Mouse (Mus musculus) lung, embryonic 14.5 days (tissue): Measurements from ENCODE around the gene Fam216a. TPM values are rescaled to one million over a fixed set of nuclear protein-coding genes. Genes with fewer than 3 reads are reported as not detected.
A peak's percentile ranks its signal among the peaks of the same experiment; 100 is the strongest.

Experiments
- ATAC-seq: fragments of 200-750 bp; cut with Nextera tagmentation; 2 replicates; pipeline ENCODE4 v1.8.0; 2017; ENCODE audit warnings: mild to moderate bottlenecking, moderate TSS enrichment, moderate library complexity; ENCODE audit not compliant: insufficient read depth
- DNase-seq: peaks from one replicate; pipeline ENCODE4 v3.0.0-alpha.2; 2015
- H3K27ac ChIP-seq: fragments of 300-500 bp; sonication (generic); 2 replicates; pipeline ENCODE4 v1.5.1; 2014; ENCODE audit warnings: low read depth, mild to moderate bottlenecking, moderate library complexity
- H3K27me3 ChIP-seq: fragments of 300-500 bp; sonication (generic); 2 replicates; pipeline ENCODE4 v1.6.1; 2014; ENCODE audit warnings: low read length, control low read depth; ENCODE audit not compliant: insufficient read depth
- H3K36me3 ChIP-seq: fragments of 300-500 bp; sonication (generic); 2 replicates; pipeline ENCODE4 v1.6.1; 2014; ENCODE audit warnings: control low read depth; ENCODE audit not compliant: insufficient read depth
- H3K4me1 ChIP-seq: fragments of 300-500 bp; sonication (generic); 2 replicates; pipeline ENCODE4 v1.6.1; 2014; ENCODE audit warnings: antibody characterized with exemption, control low read depth; ENCODE audit not compliant: insufficient read depth
- H3K4me2 ChIP-seq: fragments of 300-500 bp; sonication (generic); 2 replicates; pipeline ENCODE4 v1.6.1; 2014; ENCODE audit warnings: mild to moderate bottlenecking
- H3K4me3 ChIP-seq: fragments of 300-500 bp; sonication (generic); 2 replicates; pipeline ENCODE4 v1.5.1; 2014; ENCODE audit warnings: low read depth, low read length
- H3K9ac ChIP-seq: fragments of 300-500 bp; sonication (generic); 2 replicates; pipeline ENCODE4 v1.6.1; 2014
- H3K9me3 ChIP-seq: fragments of 300-500 bp; sonication (generic); 2 replicates; pipeline ENCODE4 v1.6.1; 2016; ENCODE audit warnings: low read depth, low read length, control low read depth
- CTCF ChIP-seq: IDR thresholded peaks from 2 replicates; pipeline ENCODE4 v1.5.1; 2016; ENCODE audit warnings: antibody characterized with exemption, low read depth
- WGBS: fragments of 180-500 bp; shearing (Covaris S2); extraction: QIAGEN DNeasy Blood & Tissue Kit; methylation state at CpG from one replicate; pipeline ENCODE4 v1.1.7; 2014; 5-methylcytosine and 5-hydroxymethylcytosine counted together
- polyA plus RNA-seq: library from polyadenylated mRNA; unstranded; fragments of >200 nt; fragmentation: Nextera tagmentation; extraction: Ambion mirVana; gene quantifications from 2 replicates; pipeline ENCODE4 v1.2.1, GENCODE M21; 2014

Fam216a gene
- polyA plus RNA-seq, 1 experiment from 2014 or later: 77.3 TPM

GRCm38 (mm10) chr5:122354492-122355067, 17.6 kb downstream of the Fam216a start:
- DNase-seq (no peak), ATAC-seq (peak; percentile 80)
- TF ChIP-seq CTCF: no peak
- Histone ChIP-seq H3K4me2 (peak overlapping the region; percentile 86), H3K9ac (peak overlapping the region; percentile 84), H3K4me3 (peak overlapping the region; percentile 86), H3K27me3 (no peaks in the 10 kb centered on the region), H3K36me3 (0 out of 2 replicates have a peak, but pooled peaks cover under 1% of the 10 kb centered on the region), H3K27ac (peak overlapping the region; percentile 63), H3K9me3 (no peaks in the 10 kb centered on the region), H3K4me1 (0 out of 2 replicates have a peak, but pooled peaks cover 2% of the 10 kb centered on the region)
- under 1% methylated on average over 55 of the region's 57 CpGs for WGBS

GRCm38 (mm10) chr5:122353807-122354491, 18.2 kb downstream of the Fam216a start, which contains the start of the genes Rad9b and Vps29:
Rad9b (minus strand) TSS chr5:122354233.
Vps29 (plus strand) TSS chr5:122354369.
- peak within 1 kb of the TSS; percentile 86 for H3K4me2 ChIP-seq
- peak; percentile 100 for DNase-seq
- WGBS: 1% methylated on average over 51 of the region's 51 CpGs
- 0 out of 2 replicates have a peak, but pooled peaks cover 2% of the 10 kb centered on the region for H3K4me1 ChIP-seq
- no peaks in the 10 kb centered on the region for H3K36me3 ChIP-seq
- H3K9ac ChIP-seq: peak within 1 kb of the TSS; percentile 84
- H3K27ac ChIP-seq: peak within 1 kb of the TSS; percentile 70
- peak within 1 kb of the TSS; percentile 86 for H3K4me3 ChIP-seq
- no peaks in the 10 kb centered on the region for H3K27me3 ChIP-seq
- no peaks in the 10 kb centered on the region for H3K9me3 ChIP-seq
- no peak for TF ChIP-seq CTCF
- ATAC-seq: peak; percentile 92

DNA sequence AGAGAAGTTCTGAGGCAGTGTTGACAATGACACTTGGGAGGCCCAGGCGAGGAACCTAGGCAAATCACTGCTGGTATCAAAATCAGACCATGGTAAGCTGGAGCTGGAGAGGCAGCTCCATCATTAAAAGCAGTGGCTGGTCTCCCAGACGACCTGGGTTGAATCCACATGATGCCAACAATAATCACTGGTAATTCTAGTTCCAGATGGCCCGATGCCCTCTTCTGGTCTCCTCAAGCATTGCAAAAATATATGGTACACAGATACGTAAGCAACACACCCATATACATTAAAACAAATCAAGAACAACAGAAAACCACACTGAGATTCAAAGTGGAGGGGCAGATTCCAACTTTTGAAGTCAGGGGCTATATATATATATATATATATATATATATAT, 26.4 kb downstream of the Fam216a start:
- H3K4me1 ChIP-seq: no peaks in the 10 kb centered on the region
- H3K27me3 ChIP-seq: no peaks in the 10 kb centered on the region
- no peak overlapping the region for H3K4me3 ChIP-seq
- no peak for DNase-seq
- no peak for TF ChIP-seq CTCF
- no peak overlapping the region for H3K9ac ChIP-seq
- H3K27ac ChIP-seq: no peak overlapping the region
- H3K36me3 ChIP-seq: no peaks in the 10 kb centered on the region
- no peak for ATAC-seq
- H3K9me3 ChIP-seq: 0 out of 2 replicates have a peak, but pooled peaks cover 5% of the 10 kb centered on the region
- 77% methylated on average over 4 of the region's 4 CpGs for WGBS
- no peak overlapping the region for H3K4me2 ChIP-seq

DNA sequence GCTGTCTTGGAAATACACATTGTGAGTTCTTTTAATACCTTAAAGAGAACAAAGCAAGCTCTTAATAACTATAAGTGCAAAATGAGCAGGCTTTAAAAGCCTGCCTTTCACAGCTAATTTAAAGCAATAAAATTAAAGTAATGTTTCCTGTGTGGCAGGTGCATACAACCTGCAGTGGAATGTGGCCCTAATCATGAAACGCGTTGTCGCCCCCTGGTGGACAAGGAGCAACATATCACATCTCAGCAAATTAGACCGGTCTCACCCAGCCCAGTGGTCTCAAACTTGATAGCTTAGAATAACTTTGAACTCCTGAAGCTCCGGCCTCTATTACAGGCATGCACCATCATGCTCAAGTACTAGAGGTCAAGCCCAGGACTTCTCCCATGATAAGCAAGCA, 27.9 kb downstream of the Fam216a start:
- WGBS: 6% methylated on average over 5 of the region's 5 CpGs

DNA sequence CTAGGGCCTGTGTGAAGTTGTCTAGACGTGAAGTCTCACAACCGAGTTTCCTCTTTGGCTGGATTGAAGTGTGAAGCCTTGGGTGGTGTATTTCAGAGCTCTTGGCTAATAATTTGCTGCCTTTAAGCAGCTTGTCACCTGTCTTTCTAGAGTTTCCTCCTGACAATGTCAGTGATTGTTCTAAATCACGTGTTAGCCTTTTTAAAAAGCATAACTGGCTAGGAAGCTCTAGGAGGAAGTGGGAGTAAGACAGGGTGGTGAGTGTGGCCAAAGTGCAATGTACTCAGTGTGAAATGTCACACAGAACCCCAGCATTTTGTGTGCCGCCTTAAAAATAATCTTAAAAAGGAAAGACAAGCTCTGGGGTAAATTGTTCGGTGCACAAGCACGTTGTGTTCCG, 28.4 kb downstream of the Fam216a start:
- H3K4me2 ChIP-seq: no peak overlapping the region
- H3K9me3 ChIP-seq: 0 out of 2 replicates have a peak, but pooled peaks cover 5% of the 10 kb centered on the region
- no peak overlapping the region for H3K27ac ChIP-seq
- no peak for TF ChIP-seq CTCF
- H3K4me1 ChIP-seq: no peaks in the 10 kb centered on the region
- H3K36me3 ChIP-seq: no peaks in the 10 kb centered on the region
- DNase-seq (no peak), ATAC-seq (no peak)
- H3K27me3 ChIP-seq: no peaks in the 10 kb centered on the region
- no peak overlapping the region for H3K9ac ChIP-seq
- 51% methylated on average over 7 of the region's 7 CpGs for WGBS
- no peak overlapping the region for H3K4me3 ChIP-seq

More for the DNA sequence above, 27.9 kb downstream of the Fam216a start:
- peak; percentile 68; the same call in 1 of the 2 replicates for ATAC-seq
- Histone ChIP-seq H3K9ac (no peak overlapping the region), H3K4me3 (no peak overlapping the region), H3K27me3 (no peaks in the 10 kb centered on the region), H3K36me3 (no peaks in the 10 kb centered on the region), H3K9me3 (0 out of 2 replicates have a peak, but pooled peaks cover 5% of the 10 kb centered on the region), H3K4me1 (no peaks in the 10 kb centered on the region), H3K4me2 (no peak overlapping the region), H3K27ac (no peak overlapping the region)
- peak; percentile 87 for DNase-seq
- peak; percentile 94 for TF ChIP-seq CTCF

DNA sequence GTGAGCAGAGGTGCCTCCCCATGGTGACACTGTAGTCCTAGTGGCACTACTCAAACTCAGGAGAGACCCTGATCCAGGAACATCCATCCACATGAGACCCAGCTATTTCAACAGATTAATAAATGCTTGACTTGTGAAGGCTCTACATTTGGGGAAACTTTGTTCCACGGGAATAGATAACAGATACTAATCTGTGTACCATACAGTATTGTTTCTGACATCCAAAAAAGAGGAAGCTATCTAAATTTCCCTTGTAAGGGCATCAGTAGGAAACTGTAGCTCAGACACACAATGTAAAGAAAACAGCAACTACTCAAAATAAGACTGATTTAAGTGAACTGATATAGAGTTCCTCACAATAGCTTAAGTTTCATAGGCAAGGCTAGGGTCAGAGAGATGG, 29.3 kb downstream of the Fam216a start:
- H3K4me3 ChIP-seq: no peak overlapping the region
- 63% methylated on average over 1 of the region's 1 CpGs for WGBS
- no peaks in the 10 kb centered on the region for H3K36me3 ChIP-seq
- 0 out of 2 replicates have a peak, but pooled peaks cover 5% of the 10 kb centered on the region for H3K9me3 ChIP-seq
- no peaks in the 10 kb centered on the region for H3K27me3 ChIP-seq
- H3K27ac ChIP-seq: no peak overlapping the region
- no peak for TF ChIP-seq CTCF
- no peak overlapping the region for H3K4me2 ChIP-seq
- no peak overlapping the region for H3K9ac ChIP-seq
- ATAC-seq (no peak), DNase-seq (no peak)
- no peaks in the 10 kb centered on the region for H3K4me1 ChIP-seq
